Mouse (Mus musculus) testis, adult 2 months (tissue): ENCODE results near the gene Vmn1r54.
A peak's percentile ranks its signal among the peaks of the same experiment; 100 is the strongest.

Source experiments
- CTCF ChIP-seq: fragments of 200-500 bp; IDR thresholded peaks from 2 replicates; pipeline ENCODE4 v1.5.1; 2012; ENCODE audit warnings: low read depth, mild to moderate bottlenecking, inconsistent platforms, low read length, moderate library complexity; ENCODE audit not compliant: control insufficient read depth, insufficient read depth, insufficient replicate concordance
- POLR2A ChIP-seq: fragments of 200-500 bp; IDR thresholded peaks from 2 replicates; pipeline ENCODE4 v1.6.1; 2012; ENCODE audit warnings: low read depth, mild to moderate bottlenecking, inconsistent platforms, low read length, moderate library complexity; ENCODE audit not compliant: control insufficient read depth

- TF ChIP-seq POLR2A: peak; percentile 11; the same call in 1 of the 2 replicates
- no peak for TF ChIP-seq CTCF
Observed at GRCm38 (mm10) chr6:90232681-90233080, 13.4 kb upstream of the Vmn1r54 start.
